Mouse (Mus musculus) lung, postnatal 0 days (tissue): ENCODE measurements at regions not wholly inside any gene's neighbourhood (a gene's known extent, or its start where the extent isn't known, plus 50 kb on each side); places are given as distances from the start of the nearest gene placed in this dataset.

Experiments
- CTCF ChIP-seq: IDR thresholded peaks from 2 replicates; pipeline ENCODE4 v1.5.1; 2016; ENCODE audit warnings: antibody characterized with exemption, mild to moderate bottlenecking
- EP300 ChIP-seq: IDR thresholded peaks from 2 replicates; pipeline ENCODE4 v1.6.1; 2016; ENCODE audit warnings: antibody characterized with exemption, mild to moderate bottlenecking, control low read depth

- TF ChIP-seq EP300: no peak
- no peak for TF ChIP-seq CTCF
Measured at GRCm38 (mm10) chr9:41413791-41414190, 252.3 kb upstream of the Ubash3b start.
